Mouse (Mus musculus): ENCODE measurements around the gene Tcf3. TPM values are rescaled to one million over a fixed set of nuclear protein-coding genes. Genes with fewer than 3 reads are reported as not detected.

Gene Tcf3
- total RNA-seq, 1 experiment, result 90.9 TPM

- H3K27ac ChIP-seq (ENCODE audit: insufficient read depth, low read depth, low read length, poor library complexity, severe bottlenecking), result no peak overlapping the region
- H3K9me3 ChIP-seq (ENCODE audit: control insufficient read depth, insufficient read depth, low read depth, low read length), result no peaks in the 10 kb centered on the region
- TF ChIP-seq HCFC1 (IDR thresholded peaks at IDR 0.05; ENCODE audit: borderline replicate concordance, insufficient read depth, low read length), result no peak
- TF ChIP-seq CHD2 (IDR thresholded peaks at IDR 0.05; ENCODE audit: low read depth, low read length), result no peak
- no peak for TF ChIP-seq ZC3H11A (IDR thresholded peaks at IDR 0.05; ENCODE audit: borderline replicate concordance, low read depth, low read length)
- TF ChIP-seq MAFK (IDR thresholded peaks at IDR 0.05; ENCODE audit: insufficient read depth, low read depth, low read length), result no peak
- no peak for TF ChIP-seq ZNF384 (IDR thresholded peaks at IDR 0.05; ENCODE audit: low read depth, low read length)
- in situ Hi-C loops (cut with MboI; ENCODE audit: low sequenced_read_pairs in 2 of 2, unreplicated experiment in 2 of 2), result no loop called here
- H3K9ac ChIP-seq (ENCODE audit: insufficient read depth, low read depth, low read length, poor library complexity, severe bottlenecking), result peak overlapping the region; percentile 72
- no peak for DNase-seq (ENCODE audit: low read depth, low spot score)
- H3K4me1 ChIP-seq (ENCODE audit: control insufficient read depth in 2 of 2, insufficient read depth in 2 of 2, low read length in 2 of 2, poor library complexity in 1 of 2), result peaks cover 5 to 36% of the 10 kb centered on the region in 2 experiments; a peak in 2 of 4 replicates
- H3K4me3 ChIP-seq (ENCODE audit: insufficient read depth in 1 of 2, low read depth in 1 of 2, low read length in 2 of 2, poor library complexity in 1 of 2, severe bottlenecking in 1 of 2), result peak overlapping the region; percentile 79 to 83
- peaks cover 18% of the 10 kb centered on the region for H3K36me3 ChIP-seq (ENCODE audit: control insufficient read depth, insufficient read depth, low read length, poor library complexity, severe bottlenecking)
Observed at GRCm38 (mm10) chr10:80386735-80387471, 46.5 kb downstream of the Tcf3 start.

GRCm38 (mm10) chr10:80385811-80386734 is 47.4 kb downstream of the Tcf3 start:
- in situ Hi-C loops (cut with MboI; ENCODE audit: low sequenced_read_pairs in 2 of 2, unreplicated experiment in 2 of 2), result no loop called here
- TF ChIP-seq ZNF384 (IDR thresholded peaks at IDR 0.05; ENCODE audit: low read depth, low read length) (no peak), HCFC1 (IDR thresholded peaks at IDR 0.05; ENCODE audit: borderline replicate concordance, insufficient read depth, low read length) (no peak), ZC3H11A (IDR thresholded peaks at IDR 0.05; ENCODE audit: borderline replicate concordance, low read depth, low read length) (no peak), CHD2 (IDR thresholded peaks at IDR 0.05; ENCODE audit: low read depth, low read length) (no peak), MAFK (IDR thresholded peaks at IDR 0.05; ENCODE audit: insufficient read depth, low read depth, low read length) (no peak)
- Histone ChIP-seq H3K4me3 (ENCODE audit: insufficient read depth in 1 of 2, low read depth in 1 of 2, low read length in 2 of 2, poor library complexity in 1 of 2, severe bottlenecking in 1 of 2) (peak overlapping the region; percentile 79 to 83), H3K9me3 (ENCODE audit: control insufficient read depth, insufficient read depth, low read depth, low read length) (no peaks in the 10 kb centered on the region), H3K4me1 (ENCODE audit: control insufficient read depth in 2 of 2, insufficient read depth in 2 of 2, low read length in 2 of 2, poor library complexity in 1 of 2) (peaks cover 5 to 37% of the 10 kb centered on the region in 2 experiments; a peak in 2 of 4 replicates), H3K36me3 (ENCODE audit: control insufficient read depth, insufficient read depth, low read length, poor library complexity, severe bottlenecking) (peaks cover 17% of the 10 kb centered on the region), H3K9ac (ENCODE audit: insufficient read depth, low read depth, low read length, poor library complexity, severe bottlenecking) (peak overlapping the region; percentile 72), H3K27ac (ENCODE audit: insufficient read depth, low read depth, low read length, poor library complexity, severe bottlenecking) (no peak overlapping the region)
- DNase-seq (ENCODE audit: low read depth, low spot score), result no peak

- peaks cover 18% of the 10 kb centered on the region; the same call in 1 of the 2 replicates for H3K36me3 ChIP-seq (ENCODE audit: control insufficient read depth, insufficient read depth, low read length, poor library complexity, severe bottlenecking)
- no peak overlapping the region; a peak in 1 of 4 replicates for H3K4me3 ChIP-seq (ENCODE audit: insufficient read depth in 1 of 2, low read depth in 1 of 2, low read length in 2 of 2, poor library complexity in 1 of 2, severe bottlenecking in 1 of 2)
- in situ Hi-C loops (cut with MboI; ENCODE audit: low sequenced_read_pairs in 2 of 2, unreplicated experiment in 2 of 2), result no loop called here
- DNase-seq (ENCODE audit: low read depth, low spot score), result no peak
- H3K9ac ChIP-seq (ENCODE audit: insufficient read depth, low read depth, low read length, poor library complexity, severe bottlenecking), result no peak overlapping the region
- H3K9me3 ChIP-seq (ENCODE audit: control insufficient read depth, insufficient read depth, low read depth, low read length), result no peaks in the 10 kb centered on the region
- no peak for TF ChIP-seq CHD2 (IDR thresholded peaks at IDR 0.05; ENCODE audit: low read depth, low read length)
- TF ChIP-seq HCFC1 (IDR thresholded peaks at IDR 0.05; ENCODE audit: borderline replicate concordance, insufficient read depth, low read length), result no peak
- TF ChIP-seq ZNF384 (IDR thresholded peaks at IDR 0.05; ENCODE audit: low read depth, low read length), result no peak
- no peak for TF ChIP-seq ZC3H11A (IDR thresholded peaks at IDR 0.05; ENCODE audit: borderline replicate concordance, low read depth, low read length)
- TF ChIP-seq MAFK (IDR thresholded peaks at IDR 0.05; ENCODE audit: insufficient read depth, low read depth, low read length), result no peak
- no peak overlapping the region for H3K27ac ChIP-seq (ENCODE audit: insufficient read depth, low read depth, low read length, poor library complexity, severe bottlenecking)
- peaks cover 5 to 38% of the 10 kb centered on the region in 2 experiments; a peak in 2 of 4 replicates for H3K4me1 ChIP-seq (ENCODE audit: control insufficient read depth in 2 of 2, insufficient read depth in 2 of 2, low read length in 2 of 2, poor library complexity in 1 of 2)
Observed at GRCm38 (mm10) chr10:80385310-80385709, 48.1 kb downstream of the Tcf3 start.

GRCm38 (mm10) chr10:80384709-80385108 is 48.7 kb downstream of the Tcf3 start:
- in situ Hi-C loops (cut with MboI; ENCODE audit: low sequenced_read_pairs in 2 of 2, unreplicated experiment in 2 of 2), result no loop called here
- no peak for DNase-seq (ENCODE audit: low read depth, low spot score)
- H3K4me1 ChIP-seq (ENCODE audit: control insufficient read depth in 2 of 2, insufficient read depth in 2 of 2, low read length in 2 of 2, poor library complexity in 1 of 2), result peaks cover 5 to 38% of the 10 kb centered on the region in 2 experiments; a peak in 2 of 4 replicates
- no peak for TF ChIP-seq CHD2 (IDR thresholded peaks at IDR 0.05; ENCODE audit: low read depth, low read length)
- TF ChIP-seq MAFK (IDR thresholded peaks at IDR 0.05; ENCODE audit: insufficient read depth, low read depth, low read length), result no peak
- no peak for TF ChIP-seq ZC3H11A (IDR thresholded peaks at IDR 0.05; ENCODE audit: borderline replicate concordance, low read depth, low read length)
- no peak for TF ChIP-seq ZNF384 (IDR thresholded peaks at IDR 0.05; ENCODE audit: low read depth, low read length)
- TF ChIP-seq HCFC1 (IDR thresholded peaks at IDR 0.05; ENCODE audit: borderline replicate concordance, insufficient read depth, low read length), result no peak
- no peaks in the 10 kb centered on the region for H3K9me3 ChIP-seq (ENCODE audit: control insufficient read depth, insufficient read depth, low read depth, low read length)
- peaks cover 20% of the 10 kb centered on the region; the same call in 1 of the 2 replicates for H3K36me3 ChIP-seq (ENCODE audit: control insufficient read depth, insufficient read depth, low read length, poor library complexity, severe bottlenecking)
- no peak overlapping the region for H3K9ac ChIP-seq (ENCODE audit: insufficient read depth, low read depth, low read length, poor library complexity, severe bottlenecking)
- H3K4me3 ChIP-seq (ENCODE audit: insufficient read depth in 1 of 2, low read depth in 1 of 2, low read length in 2 of 2, poor library complexity in 1 of 2, severe bottlenecking in 1 of 2), result no peak overlapping the region
- no peak overlapping the region for H3K27ac ChIP-seq (ENCODE audit: insufficient read depth, low read depth, low read length, poor library complexity, severe bottlenecking)
